Mouse (Mus musculus): ENCODE measurements around the gene Olfr498. TPM values are rescaled to one million over a fixed set of nuclear protein-coding genes. Genes with fewer than 3 reads are reported as not detected.

Gene Olfr498
- not detected in 2 replicates for polyA plus RNA-seq (2012; rRNA removed)

GRCm38 (mm10) chr7:108465026-108465425, at the start of gene Olfr498:
Olfr498 (plus strand) TSS chr7:108465326.

GRCm38 (mm10) chr7:108420121-108420520, 45.0 kb upstream of the Olfr498 start, which contains the start of gene Olfr497:
Olfr497 (plus strand) TSS chr7:108420421.

Other genes starting within 250 kb of the Olfr498 start
- not detected in 2 replicates for gene Olfr488, start 207.0 kb upstream of the Olfr498 start, polyA plus RNA-seq (2012; rRNA removed)
- not detected in 2 replicates for gene Olfr490, start 176.4 kb upstream of the Olfr498 start, polyA plus RNA-seq (2012; rRNA removed)
- not detected in 2 replicates for gene Olfr491, start 151.9 kb upstream of the Olfr498 start, polyA plus RNA-seq (2012; rRNA removed)
- not detected in 2 replicates for gene Olfr492, start 141.7 kb upstream of the Olfr498 start, polyA plus RNA-seq (2012; rRNA removed)
- not detected in 2 replicates for gene Olfr493, start 118.3 kb upstream of the Olfr498 start, polyA plus RNA-seq (2012; rRNA removed)
- not detected in 2 replicates for gene Olfr494, start 100.0 kb upstream of the Olfr498 start, polyA plus RNA-seq (2012; rRNA removed)
- not detected in 2 replicates for gene Olfr495, start 72.2 kb upstream of the Olfr498 start, polyA plus RNA-seq (2012; rRNA removed)
- not detected in 2 replicates for gene Olfr497, start 44.9 kb upstream of the Olfr498 start, polyA plus RNA-seq (2012; rRNA removed)
- gene Olfr502, start 59.7 kb downstream of the Olfr498 start, polyA plus RNA-seq (2012; rRNA removed), result not detected in 2 replicates
- gene Olfr503, start 79.2 kb downstream of the Olfr498 start, polyA plus RNA-seq (2012; rRNA removed), result not detected in 2 replicates
- gene Olfr504, start 100.5 kb downstream of the Olfr498 start, polyA plus RNA-seq (2012; rRNA removed), result not detected in 2 replicates
- 0.01 TPM in 1 of 2 replicates, not detected in the other for gene Olfr506, start 145.5 kb downstream of the Olfr498 start, polyA plus RNA-seq (2012; rRNA removed)
- gene Olfr507, start 156.5 kb downstream of the Olfr498 start, polyA plus RNA-seq (2012; rRNA removed), result not detected in 2 replicates
- not detected in 2 replicates for gene Olfr508, start 164.7 kb downstream of the Olfr498 start, polyA plus RNA-seq (2012; rRNA removed)
- not detected in 2 replicates for gene Olfr509, start 186.6 kb downstream of the Olfr498 start, polyA plus RNA-seq (2012; rRNA removed)
- gene Olfr510, start 201.1 kb downstream of the Olfr498 start, polyA plus RNA-seq (2012; rRNA removed), result not detected in 2 replicates
- gene Olfr512, start 248.0 kb downstream of the Olfr498 start, polyA plus RNA-seq (2012; rRNA removed), result not detected in 2 replicates